Mouse (Mus musculus) MEL (cell line): ENCODE measurements around the gene Sostdc1. TPM values are rescaled to one million over a fixed set of nuclear protein-coding genes. Genes with fewer than 3 reads are reported as not detected.

Experiments used
- DNase-seq: peaks from one replicate; pipeline ENCODE4 v3.0.0; 2011; ENCODE audit warnings: low read depth, low spot score
- H3K27ac ChIP-seq: 2 replicates; pipeline ENCODE4 v1.5.1; 2012; ENCODE audit warnings: low read depth, mild to moderate bottlenecking, control low read depth, low read length, moderate library complexity; ENCODE audit not compliant: control insufficient read depth
- H3K27me3 ChIP-seq, 2 experiments: fragments of 150-350 bp in 1 of 2; sonication (generic) in 1 of 2; 2 replicates each; pipeline ENCODE4 v1.6.1; 2012; ENCODE audit warnings: low read length in 2 of 2, mild to moderate bottlenecking in 2 of 2, improper control_type of control experiment in 1 of 2, moderate library complexity in 1 of 2; ENCODE audit not compliant: insufficient read depth in 2 of 2, control insufficient read depth in 1 of 2
- H3K36me3 ChIP-seq, 2 experiments: 2 replicates each; pipeline ENCODE4 v1.6.1; 2012 to 2014; ENCODE audit warnings: low read length in 2 of 2, improper control_type of control experiment in 1 of 2, inconsistent platforms in 1 of 2, mild to moderate bottlenecking in 1 of 2; ENCODE audit not compliant: insufficient read depth in 2 of 2, control insufficient read depth in 1 of 2
- H3K4me1 ChIP-seq, 2 experiments: fragments of 150-350 bp in 1 of 2; sonication (generic) in 1 of 2; 2 replicates each; pipeline ENCODE4 v1.6.1; 2012; ENCODE audit warnings: low read length in 2 of 2, improper control_type of control experiment in 1 of 2, mild to moderate bottlenecking in 1 of 2; ENCODE audit not compliant: insufficient read depth in 2 of 2, control insufficient read depth in 1 of 2
- H3K4me3 ChIP-seq, 2 experiments: fragments of 150-350 bp in 1 of 2; sonication (generic) in 1 of 2; 2 replicates each; pipeline ENCODE4 v1.5.1; 2012; ENCODE audit warnings: low read depth in 2 of 2, low read length in 2 of 2, mild to moderate bottlenecking in 2 of 2, moderate library complexity in 2 of 2, control low read depth in 1 of 2, improper control_type of control experiment in 1 of 2; ENCODE audit not compliant: control insufficient read depth in 1 of 2, insufficient read depth in 1 of 2
- H3K79me2 ChIP-seq: 2 replicates; pipeline ENCODE4 v1.6.1; 2012; ENCODE audit warnings: mild to moderate bottlenecking, low read length, moderate library complexity; ENCODE audit not compliant: control insufficient read depth, poor library complexity, insufficient read depth
- H3K9ac ChIP-seq: 2 replicates; pipeline ENCODE4 v1.6.1; 2012; ENCODE audit warnings: low read depth, mild to moderate bottlenecking, control low read depth, low read length, moderate library complexity; ENCODE audit not compliant: control insufficient read depth, poor library complexity, severe bottlenecking
- H3K9me3 ChIP-seq: fragments of 150-350 bp; sonication (generic); replicated peaks from 2 replicates; pipeline ENCODE4 v1.6.1; 2012; ENCODE audit warnings: mild to moderate bottlenecking, low read length, improper control_type of control experiment, moderate library complexity; ENCODE audit not compliant: insufficient read depth
- CHD2 ChIP-seq: IDR thresholded peaks from 2 replicates; pipeline ENCODE4 v1.6.1; 2011; ENCODE audit warnings: low read length, improper control_type of control experiment
- CTCF ChIP-seq, 3 experiments: IDR thresholded peaks in 2 of 3; conservative IDR thresholded peaks in 1 of 3; 2 replicates each; pipeline ENCODE4 v1.5.1; 2011 to 2012; ENCODE audit warnings: low read length in 3 of 3, low read depth in 2 of 3, mild to moderate bottlenecking in 2 of 3, improper control_type of control experiment in 1 of 3, inconsistent platforms in 1 of 3, mixed read lengths in 1 of 3, moderate library complexity in 1 of 3; ENCODE audit not compliant: control insufficient read depth in 1 of 3, insufficient read depth in 1 of 3, poor library complexity in 1 of 3, severe bottlenecking in 1 of 3
- ELF1 ChIP-seq: IDR thresholded peaks from 2 replicates; pipeline ENCODE4 v1.6.1; 2014; ENCODE audit warnings: low read depth, mild to moderate bottlenecking, inconsistent platforms, low read length, improper control_type of control experiment, moderate library complexity
- EP300 ChIP-seq, 2 experiments: IDR thresholded peaks; 2 replicates each; pipeline ENCODE4 v1.6.1; 2011; ENCODE audit warnings: improper control_type of control experiment in 2 of 2, low read length in 2 of 2, low read depth in 1 of 2, mild to moderate bottlenecking in 1 of 2
- HCFC1 ChIP-seq: IDR thresholded peaks from 2 replicates; pipeline ENCODE4 v1.6.1; 2012; ENCODE audit warnings: low read depth, mild to moderate bottlenecking, inconsistent platforms, low read length, improper control_type of control experiment, moderate library complexity
- MAX ChIP-seq: IDR thresholded peaks from 2 replicates; pipeline ENCODE4 v1.6.1; 2011; ENCODE audit warnings: low read length, improper control_type of control experiment
- MEF2A ChIP-seq: IDR thresholded peaks from 2 replicates; pipeline ENCODE4 v1.6.1; 2014; ENCODE audit warnings: low read depth, mild to moderate bottlenecking, inconsistent platforms, low read length, improper control_type of control experiment; ENCODE audit not compliant: poor library complexity, insufficient replicate concordance, severe bottlenecking; ENCODE audit errors: extremely low read depth
- MYB ChIP-seq: IDR thresholded peaks from 2 replicates; pipeline ENCODE4 v1.6.1; 2011; ENCODE audit warnings: mild to moderate bottlenecking, low read depth, low read length, improper control_type of control experiment
- MYC ChIP-seq: IDR thresholded peaks from 2 replicates; pipeline ENCODE4 v1.6.1; 2011; ENCODE audit warnings: low read depth, mild to moderate bottlenecking, low read length, improper control_type of control experiment, moderate library complexity
- NELFE ChIP-seq: IDR thresholded peaks from 2 replicates; pipeline ENCODE4 v1.6.1; 2011; ENCODE audit warnings: low read depth, low read length, improper control_type of control experiment
- POLR2AphosphoS2 ChIP-seq: IDR thresholded peaks from 2 replicates; pipeline ENCODE4 v1.6.1; 2011; ENCODE audit warnings: low read length, improper control_type of control experiment
- RCOR1 ChIP-seq: IDR thresholded peaks from 2 replicates; pipeline ENCODE4 v1.6.1; 2012; ENCODE audit warnings: low read depth, mild to moderate bottlenecking, inconsistent platforms, low read length, improper control_type of control experiment
- SMC3 ChIP-seq: IDR thresholded peaks from 2 replicates; pipeline ENCODE4 v1.6.1; 2011; ENCODE audit warnings: low read depth, low read length, improper control_type of control experiment
- TAL1 ChIP-seq: IDR thresholded peaks from 2 replicates; pipeline ENCODE4 v1.6.1; 2012; ENCODE audit warnings: mild to moderate bottlenecking, inconsistent platforms, low read length, moderate library complexity, mixed read lengths
- TBP ChIP-seq: IDR thresholded peaks from 2 replicates; pipeline ENCODE4 v1.8.0; 2011; ENCODE audit warnings: low read depth, low read length, improper control_type of control experiment
- TCF12 ChIP-seq: IDR thresholded peaks from 2 replicates; pipeline ENCODE4 v1.6.1; 2014; ENCODE audit warnings: low read depth, mild to moderate bottlenecking, inconsistent platforms, low read length, improper control_type of control experiment, moderate library complexity
- ZC3H11A ChIP-seq: IDR thresholded peaks from 2 replicates; pipeline ENCODE4 v1.6.1; 2012; ENCODE audit warnings: low read depth, mild to moderate bottlenecking, inconsistent platforms, low read length, improper control_type of control experiment
- ZNF384 ChIP-seq: IDR thresholded peaks from 2 replicates; pipeline ENCODE4 v1.6.1; 2012; ENCODE audit warnings: low read depth, mild to moderate bottlenecking, inconsistent platforms, low read length, improper control_type of control experiment
- polyA plus RNA-seq, 2 experiments: library from polyadenylated mRNA; stranded (reverse) in 1 of 2; unstranded in 1 of 2; fragments of >175 nt in 1 of 2; fragments of >200 nt in 1 of 2; gene quantifications; 2 replicates each; pipeline versions ENCODE4 v1.2.1 to v1.2.4; 2012; ENCODE audit warnings: low replicate concordance in 2 of 2, low read depth in 1 of 2; ENCODE audit not compliant: insufficient read length in 2 of 2, insufficient read depth in 1 of 2, missing spikeins in 1 of 2
- total RNA-seq: library from RNA; depleted of rRNA; stranded (reverse); fragments of 300-350 nt; gene quantifications from 2 replicates; pipeline ENCODE4 v1.2.3, GENCODE M21; 2012

Gene Sostdc1
- total and polyA plus RNA-seq, 3 experiments, result not detected

DNA sequence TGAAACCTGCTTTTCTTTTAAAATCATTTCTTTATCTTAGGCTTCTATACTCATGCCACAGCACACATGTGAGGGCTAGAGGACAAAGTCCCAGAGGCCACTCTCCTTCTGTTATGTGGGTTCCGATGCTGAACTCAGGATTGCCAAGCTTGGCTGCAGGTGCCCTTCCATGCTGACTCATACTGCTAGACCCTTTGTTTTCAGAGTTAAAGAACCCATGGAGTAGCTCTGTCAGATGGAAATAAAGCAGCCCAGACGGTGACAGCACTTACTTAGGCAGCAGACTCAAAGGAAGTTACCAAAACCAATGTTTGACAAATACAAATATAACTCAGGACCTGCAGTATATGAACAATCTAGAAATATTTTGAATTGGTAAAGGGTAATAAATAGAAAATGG, 924 bp upstream of the Sostdc1 start:
- no peaks in the 10 kb centered on the region for H3K9me3 ChIP-seq
- peaks cover 0 to 2% of the 10 kb centered on the region in 2 experiments; a peak in 1 of 4 replicates for H3K27me3 ChIP-seq
- peaks cover 0 to 3% of the 10 kb centered on the region in 2 experiments; a peak in 1 of 4 replicates for H3K36me3 ChIP-seq
- no peaks in the 10 kb centered on the region for H3K79me2 ChIP-seq
- H3K4me1 ChIP-seq, result peaks cover 0 to 3% of the 10 kb centered on the region in 2 experiments; a peak in 1 of 4 replicates
- H3K4me3 ChIP-seq, result no peak overlapping the region
- no peak overlapping the region for H3K27ac ChIP-seq
- no peak overlapping the region for H3K9ac ChIP-seq
- TF ChIP-seq MYB, result no peak
- TF ChIP-seq RCOR1, result no peak
- no peak for TF ChIP-seq TCF12
- TF ChIP-seq ELF1, result no peak
- no peak for TF ChIP-seq TBP
- no peak for TF ChIP-seq MYC
- TF ChIP-seq, all 39 proteins: peak for 0
- no peak for DNase-seq

DNA sequence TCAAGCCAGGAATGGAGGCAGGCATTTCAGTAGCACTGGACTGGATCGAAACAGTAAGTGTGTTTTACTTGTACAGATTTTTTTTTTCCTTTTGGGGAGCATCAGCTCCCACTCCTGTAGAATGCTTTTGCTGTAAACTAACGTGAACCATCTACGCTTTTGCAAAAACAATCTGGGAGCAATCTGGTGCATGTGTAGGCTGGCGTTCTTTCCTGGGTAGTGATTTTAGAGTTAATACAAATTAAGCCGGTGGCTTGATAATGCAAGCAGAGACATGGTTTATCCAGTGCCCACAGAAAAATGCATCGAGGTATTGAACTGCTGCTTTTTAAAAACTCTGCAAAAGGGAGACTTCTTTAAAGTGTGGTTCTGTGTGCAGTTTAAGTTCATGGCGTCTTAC, 507 bp downstream of the Sostdc1 start:
- peaks cover 0 to 2% of the 10 kb centered on the region in 2 experiments; a peak in 1 of 4 replicates for H3K27me3 ChIP-seq
- no peaks in the 10 kb centered on the region for H3K36me3 ChIP-seq
- TF ChIP-seq ZNF384, result no peak
- TF ChIP-seq MAX, result no peak
- no peak for TF ChIP-seq CTCF (IDR thresholded peaks at IDR 0.05 in 2 of 3, conservative IDR thresholded peaks at IDR 0.05 in 1 of 3; ENCODE audit: control insufficient read depth in 1 of 3, insufficient read depth in 1 of 3, low read depth in 2 of 3, low read length in 3 of 3, poor library complexity in 1 of 3, severe bottlenecking in 1 of 3)
- no peak for TF ChIP-seq TAL1
- TF ChIP-seq POLR2AphosphoS2, result no peak
- no peak for TF ChIP-seq MYC
- DNase-seq, result no peak
- H3K4me3 ChIP-seq, result no peak overlapping the region
- H3K9me3 ChIP-seq, result no peaks in the 10 kb centered on the region
- H3K9ac ChIP-seq, result no peak overlapping the region
- H3K4me1 ChIP-seq, result no peaks in the 10 kb centered on the region
- no peak overlapping the region for H3K27ac ChIP-seq
- no peaks in the 10 kb centered on the region for H3K79me2 ChIP-seq

DNA sequence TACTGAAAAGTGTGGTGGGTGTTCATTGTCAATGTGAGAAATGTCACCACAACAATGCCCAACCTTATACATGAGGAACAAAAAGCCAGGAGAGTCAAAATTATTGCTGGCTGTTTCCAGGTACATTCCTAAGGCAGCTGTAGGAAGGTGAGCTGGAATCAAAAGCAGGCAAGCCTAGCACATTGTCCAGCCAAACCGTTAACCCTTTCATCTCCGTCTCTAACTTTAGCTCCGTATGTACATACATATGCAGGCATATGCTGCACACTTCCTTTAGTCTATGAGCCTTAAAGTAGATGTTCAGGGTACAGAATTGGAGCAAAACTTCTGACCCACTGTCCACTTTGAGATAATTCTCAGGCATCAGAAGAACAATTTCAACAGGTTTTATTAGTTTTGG, 1.6 kb downstream of the Sostdc1 start:
- Histone ChIP-seq H3K27ac (no peak overlapping the region), H3K4me3 (no peak overlapping the region), H3K79me2 (no peaks in the 10 kb centered on the region), H3K9ac (no peak overlapping the region), H3K27me3 (peaks cover 0 to 2% of the 10 kb centered on the region in 2 experiments; a peak in 1 of 4 replicates), H3K4me1 (no peaks in the 10 kb centered on the region), H3K9me3 (no peaks in the 10 kb centered on the region)
- TF ChIP-seq MEF2A (no peak), CTCF (IDR thresholded peaks at IDR 0.05 in 2 of 3, conservative IDR thresholded peaks at IDR 0.05 in 1 of 3; ENCODE audit: control insufficient read depth in 1 of 3, insufficient read depth in 1 of 3, low read depth in 2 of 3, low read length in 3 of 3, poor library complexity in 1 of 3, severe bottlenecking in 1 of 3) (no peak), HCFC1 (no peak), CHD2 (no peak), TBP (no peak), SMC3 (no peak), ZC3H11A (no peak), ELF1 (no peak), EP300 (IDR thresholded peaks at IDR 0.05; ENCODE audit: low read depth in 1 of 2, low read length in 2 of 2) (no peak), NELFE (no peak)
- TF ChIP-seq, all 39 proteins: peak for 0
- H3K36me3 ChIP-seq, result no peaks in the 10 kb centered on the region
- no peak for DNase-seq
